Mouse (Mus musculus) lung, adult 2 months (tissue): Measurements from ENCODE around the gene Allc.

Source experiments
- CTCF ChIP-seq: fragments of 200-500 bp; IDR thresholded peaks from 2 replicates; pipeline ENCODE4 v1.5.1; 2011; ENCODE audit warnings: mild to moderate bottlenecking, low read length, control low read depth; ENCODE audit not compliant: insufficient read depth
- POLR2A ChIP-seq: fragments of 200-500 bp; IDR thresholded peaks from 2 replicates; pipeline ENCODE4 v1.6.1; 2011; ENCODE audit warnings: low read depth, mild to moderate bottlenecking, control low read depth, low read length, borderline replicate concordance; ENCODE audit errors: extremely low read depth

DNA sequence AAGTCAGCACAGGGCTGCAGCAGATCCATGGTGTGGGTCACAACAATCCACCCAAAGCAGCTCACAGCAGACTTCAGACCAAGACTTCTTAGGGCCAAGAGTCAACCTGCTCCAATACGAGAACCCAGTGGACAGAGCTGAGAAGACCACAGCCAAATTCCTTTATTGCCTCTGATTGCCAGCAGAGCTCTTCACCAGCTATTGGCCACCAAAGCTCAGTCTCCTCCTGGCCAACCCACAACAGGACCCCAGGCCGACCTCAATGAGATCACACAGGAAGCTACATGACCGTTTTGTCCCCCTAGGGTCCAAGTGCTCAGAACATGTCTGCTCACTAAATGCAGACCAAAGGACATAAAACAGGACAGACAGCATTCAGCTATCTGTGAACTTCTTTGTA lies 15.8 kb upstream of the Allc start:
- TF ChIP-seq POLR2A: no peak
- no peak for TF ChIP-seq CTCF
